In genomic region chr13:107107572-107107971, GRCm38 (mm10) we compare ENCODE assay signal across 22 mouse cellular contexts.
DNase-seq lines count a peak whose midpoint lies in the region; ATAC-seq and TF ChIP-seq lines count a peak whose summit lies in the region.
"Had no signal": no experiment of that assay in that cellular context is flagged by ENCODE, and none has a peak within 500 bp of the region (broad histone marks: within the 10 kb centered on the region; RNA-seq: fewer than 3 reads in every experiment).

No protein-coding gene starts in this region.

- no peak overlapping the region; the same call in 1 of the 2 replicates for H3K27ac ChIP-seq in forebrain, embryonic 15.5 days (replicated peaks)
- H3K27ac ChIP-seq in forebrain, embryonic 11.5 days (ENCODE audit: low read depth, low read length) = no peak overlapping the region
- 0 out of 2 replicates have a peak overlapping the region, but pooled peaks have one; percentile 56 for H3K27ac ChIP-seq in layer of hippocampus, adult 2 months
- H3K27ac ChIP-seq in hindbrain, embryonic 16.5 days (ENCODE audit: low read depth, low read length) = no peak overlapping the region
- H3K27ac ChIP-seq: embryonic facial prominence, embryonic 13.5 days; limb, embryonic 13.5 days; lung, embryonic 15.5 days; midbrain, embryonic 12.5 days; neural tube, embryonic 13.5 days had no signal

- no peak overlapping the region for H3K9ac ChIP-seq in forebrain, embryonic 15.5 days (replicated peaks)
- no peak overlapping the region for H3K9ac ChIP-seq in forebrain, embryonic 11.5 days (ENCODE audit: low read length)
- H3K9ac ChIP-seq in hindbrain, embryonic 16.5 days (ENCODE audit: low read depth, low read length) = no peak overlapping the region
- H3K9ac ChIP-seq: embryonic facial prominence, embryonic 13.5 days; limb, embryonic 13.5 days; lung, embryonic 15.5 days; midbrain, embryonic 12.5 days; neural tube, embryonic 13.5 days had no signal

- no peak overlapping the region for H3K4me3 ChIP-seq in forebrain, embryonic 15.5 days
- H3K4me3 ChIP-seq in forebrain, embryonic 11.5 days (ENCODE audit: low read depth, low read length) = no peak overlapping the region
- peak overlapping the region; percentile 6; the same call in 1 of the 2 replicates for H3K4me3 ChIP-seq in layer of hippocampus, adult 2 months
- no peak overlapping the region for H3K4me3 ChIP-seq in hindbrain, embryonic 16.5 days (ENCODE audit: low read length)
- H3K4me3 ChIP-seq: embryonic facial prominence, embryonic 13.5 days; limb, embryonic 13.5 days; lung, embryonic 15.5 days; midbrain, embryonic 12.5 days; myocyte; neural tube, embryonic 13.5 days had no signal

- no peaks in the 10 kb centered on the region for H3K27me3 ChIP-seq in forebrain, embryonic 15.5 days
- no peaks in the 10 kb centered on the region for H3K27me3 ChIP-seq in forebrain, embryonic 11.5 days (ENCODE audit: control insufficient read depth, insufficient read depth, low read length)
- no peaks in the 10 kb centered on the region for H3K27me3 ChIP-seq in hindbrain, embryonic 16.5 days (replicated peaks; ENCODE audit: control insufficient read depth, insufficient read depth, low read length)
- H3K27me3 ChIP-seq: embryonic facial prominence, embryonic 13.5 days; limb, embryonic 13.5 days; lung, embryonic 15.5 days; midbrain, embryonic 12.5 days; neural tube, embryonic 13.5 days had no signal

- H3K9me3 ChIP-seq in forebrain, embryonic 15.5 days = no peaks in the 10 kb centered on the region
- H3K9me3 ChIP-seq in forebrain, embryonic 11.5 days (ENCODE audit: control insufficient read depth, low read length) = no peaks in the 10 kb centered on the region
- H3K9me3 ChIP-seq in hindbrain, embryonic 16.5 days (ENCODE audit: control insufficient read depth, low read length) = no peaks in the 10 kb centered on the region
- H3K9me3 ChIP-seq: embryonic facial prominence, embryonic 13.5 days; limb, embryonic 13.5 days; lung, embryonic 15.5 days; midbrain, embryonic 12.5 days; neural tube, embryonic 13.5 days had no signal

- H3K36me3 ChIP-seq in forebrain, embryonic 15.5 days = no peaks in the 10 kb centered on the region
- H3K36me3 ChIP-seq in forebrain, embryonic 11.5 days (ENCODE audit: control insufficient read depth, insufficient read depth, low read length) = no peaks in the 10 kb centered on the region
- H3K36me3 ChIP-seq in hindbrain, embryonic 16.5 days (ENCODE audit: control insufficient read depth, insufficient read depth, low read length) = no peaks in the 10 kb centered on the region
- H3K36me3 ChIP-seq: embryonic facial prominence, embryonic 13.5 days; limb, embryonic 13.5 days; lung, embryonic 15.5 days; midbrain, embryonic 12.5 days; neural tube, embryonic 13.5 days had no signal

- peak; percentile 49; the same call in 1 of the 2 replicates for ATAC-seq in forebrain, embryonic 15.5 days (replicated peaks)
- ATAC-seq in forebrain, embryonic 11.5 days (replicated peaks; ENCODE audit: low FRiP score) = no peak
- ATAC-seq in hindbrain, embryonic 16.5 days = peak; percentile 67
- ATAC-seq: Patski had no signal

- no peak for DNase-seq in forebrain, embryonic 11.5 days (ENCODE audit: low spot score)
- no peak for DNase-seq in layer of hippocampus, adult 2 months (ENCODE audit: low spot score in 2 of 2)
- DNase-seq in layer of hippocampus, postnatal 36 days = no peak
- DNase-seq in brain, embryonic 14.5 days (ENCODE audit: low read depth) = peak; percentile 65
- DNase-seq in cerebellum, adult 8-10 months = no peak
- DNase-seq: adrenal gland, postnatal 10 days; cerebellum, adult 11-12 months; cerebellum, postnatal 10 days; gastrocnemius, postnatal 14 days; heart, postnatal 14 days; kidney, adult 11 months; kidney, postnatal 14 days had no signal

- 45% methylated on average over 9 of the region's 9 CpGs for WGBS in forebrain, embryonic 15.5 days
- whole genome bisulfite sequencing in forebrain, embryonic 11.5 days = 75% methylated on average over 9 of the region's 9 CpGs
- WGBS in hindbrain, embryonic 16.5 days = 46% methylated on average over 9 of the region's 9 CpGs

- H3K4me1 ChIP-seq in forebrain, embryonic 15.5 days = peaks cover 10% of the 10 kb centered on the region; the same call in 1 of the 2 replicates
- no peaks in the 10 kb centered on the region for H3K4me1 ChIP-seq in forebrain, embryonic 11.5 days (replicated peaks; ENCODE audit: control insufficient read depth, insufficient read depth, low read length)
- no peaks in the 10 kb centered on the region for H3K4me1 ChIP-seq in hindbrain, embryonic 16.5 days (ENCODE audit: control insufficient read depth, insufficient read depth, low read depth, low read length)
- H3K4me1 ChIP-seq: embryonic facial prominence, embryonic 13.5 days; limb, embryonic 13.5 days; lung, embryonic 15.5 days; midbrain, embryonic 12.5 days had no signal

- H3K4me2 ChIP-seq in forebrain, embryonic 15.5 days (replicated peaks) = no peak overlapping the region; the same call in 1 of the 2 replicates
- no peak overlapping the region for H3K4me2 ChIP-seq in forebrain, embryonic 11.5 days (ENCODE audit: low read depth, low read length, severe bottlenecking)
- peak overlapping the region; percentile 6; the same call in 1 of the 2 replicates for H3K4me2 ChIP-seq in hindbrain, embryonic 16.5 days (ENCODE audit: low read length)
- H3K4me2 ChIP-seq: embryonic facial prominence, embryonic 13.5 days; limb, embryonic 13.5 days; liver, embryonic 11.5 days; lung, embryonic 15.5 days; midbrain, embryonic 12.5 days had no signal

- TF ChIP-seq POLR2A in brain, embryonic 14.5 days (IDR thresholded peaks at IDR 0.05; ENCODE audit: borderline replicate concordance, extremely low read depth, insufficient read depth, insufficient read length, poor library complexity, severe bottlenecking) = no peak

- TF ChIP-seq CTCF in layer of hippocampus, adult 2 months (conservative IDR thresholded peaks at IDR 0.05) = no peak
- TF ChIP-seq CTCF in brain, embryonic 14.5 days (IDR thresholded peaks at IDR 0.05; ENCODE audit: borderline replicate concordance, extremely low read depth, insufficient read depth, insufficient read length) = no peak
